Mouse (Mus musculus): ENCODE results near the gene Unc5cl. TPM values are rescaled to one million over a fixed set of nuclear protein-coding genes. Genes with fewer than 3 reads are reported as not detected.

The Unc5cl gene
- polyA plus RNA-seq, 1 experiment from 2014 or later, result 0.13 TPM

- Histone ChIP-seq H3K4me3 (ENCODE audit: low read depth, low read length) (no peak overlapping the region), H3K9ac (ENCODE audit: low read depth, low read length) (no peak overlapping the region), H3K9me3 (ENCODE audit: control insufficient read depth, low read length) (no peaks in the 10 kb centered on the region), H3K27ac (replicated peaks; ENCODE audit: low read depth, low read length) (no peak overlapping the region), H3K4me2 (ENCODE audit: low read depth, low read length) (no peak overlapping the region), H3K27me3 (replicated peaks; ENCODE audit: control insufficient read depth, insufficient read depth, low read length) (no peaks in the 10 kb centered on the region), H3K36me3 (ENCODE audit: control insufficient read depth, insufficient read depth, low read length) (peaks cover 19% of the 10 kb centered on the region; the same call in 1 of the 2 replicates), H3K4me1 (ENCODE audit: control insufficient read depth, insufficient read depth, low read length) (peaks cover 4% of the 10 kb centered on the region; the same call in 1 of the 2 replicates)
- WGBS, result 88% methylated on average over 14 of the region's 14 CpGs
- ATAC-seq (ENCODE audit: low read depth) (peak; percentile 74), DNase-seq (ENCODE audit: low spot score) (peak; percentile 83)
These were observed 38.1 kb upstream of the Unc5cl start for GRCm38 (mm10) chr17:48416425-48417195.

- no peaks in the 10 kb centered on the region for H3K27me3 ChIP-seq (replicated peaks; ENCODE audit: control insufficient read depth, insufficient read depth, low read length)
- H3K9ac ChIP-seq (ENCODE audit: low read depth, low read length), result no peak overlapping the region
- H3K4me2 ChIP-seq (ENCODE audit: low read depth, low read length), result no peak overlapping the region
- peaks cover 19% of the 10 kb centered on the region; the same call in 1 of the 2 replicates for H3K36me3 ChIP-seq (ENCODE audit: control insufficient read depth, insufficient read depth, low read length)
- no peak overlapping the region for H3K4me3 ChIP-seq (ENCODE audit: low read depth, low read length)
- ATAC-seq (ENCODE audit: low read depth), result no peak
- H3K9me3 ChIP-seq (ENCODE audit: control insufficient read depth, low read length), result no peaks in the 10 kb centered on the region
- WGBS, result 90% methylated on average over 6 of the region's 6 CpGs
- DNase-seq (ENCODE audit: low spot score), result no peak
- H3K27ac ChIP-seq (replicated peaks; ENCODE audit: low read depth, low read length), result no peak overlapping the region
- no peaks in the 10 kb centered on the region for H3K4me1 ChIP-seq (ENCODE audit: control insufficient read depth, insufficient read depth, low read length)
These were observed 37.2 kb upstream of the Unc5cl start for GRCm38 (mm10) chr17:48417521-48417920.

GRCm38 (mm10) chr17:48418174-48418573 is 36.5 kb upstream of the Unc5cl start:
- ATAC-seq (ENCODE audit: low read depth) (no peak), DNase-seq (ENCODE audit: low spot score) (no peak)
- H3K4me1 ChIP-seq (ENCODE audit: control insufficient read depth, insufficient read depth, low read length), result no peaks in the 10 kb centered on the region
- no peak overlapping the region for H3K9ac ChIP-seq (ENCODE audit: low read depth, low read length)
- no peaks in the 10 kb centered on the region for H3K9me3 ChIP-seq (ENCODE audit: control insufficient read depth, low read length)
- no peak overlapping the region for H3K4me3 ChIP-seq (ENCODE audit: low read depth, low read length)
- H3K27ac ChIP-seq (replicated peaks; ENCODE audit: low read depth, low read length), result no peak overlapping the region
- no peak overlapping the region for H3K4me2 ChIP-seq (ENCODE audit: low read depth, low read length)
- WGBS, result 72% methylated on average over 7 of the region's 7 CpGs
- peaks cover 19% of the 10 kb centered on the region; the same call in 1 of the 2 replicates for H3K36me3 ChIP-seq (ENCODE audit: control insufficient read depth, insufficient read depth, low read length)
- no peaks in the 10 kb centered on the region for H3K27me3 ChIP-seq (replicated peaks; ENCODE audit: control insufficient read depth, insufficient read depth, low read length)

- Histone ChIP-seq H3K9ac (ENCODE audit: low read depth, low read length) (no peak overlapping the region), H3K4me2 (ENCODE audit: low read depth, low read length) (no peak overlapping the region), H3K4me1 (ENCODE audit: control insufficient read depth, insufficient read depth, low read length) (no peaks in the 10 kb centered on the region), H3K27ac (replicated peaks; ENCODE audit: low read depth, low read length) (no peak overlapping the region), H3K36me3 (ENCODE audit: control insufficient read depth, insufficient read depth, low read length) (peaks cover 17% of the 10 kb centered on the region; the same call in 1 of the 2 replicates), H3K9me3 (ENCODE audit: control insufficient read depth, low read length) (no peaks in the 10 kb centered on the region), H3K4me3 (ENCODE audit: low read depth, low read length) (no peak overlapping the region), H3K27me3 (replicated peaks; ENCODE audit: control insufficient read depth, insufficient read depth, low read length) (no peaks in the 10 kb centered on the region)
- ATAC-seq (ENCODE audit: low read depth) (no peak), DNase-seq (ENCODE audit: low spot score) (no peak)
- 75% methylated on average over 1 of the region's 1 CpGs for WGBS
These were observed 35.9 kb upstream of the Unc5cl start for GRCm38 (mm10) chr17:48418781-48419180.

GRCm38 (mm10) chr17:48419571-48419970 is 35.1 kb upstream of the Unc5cl start:
- peaks cover 16% of the 10 kb centered on the region; the same call in 1 of the 2 replicates for H3K36me3 ChIP-seq (ENCODE audit: control insufficient read depth, insufficient read depth, low read length)
- no peak for ATAC-seq (ENCODE audit: low read depth)
- 69% methylated on average over 2 of the region's 2 CpGs for WGBS

GRCm38 (mm10) chr17:48424237-48424636 is 30.5 kb upstream of the Unc5cl start:
- peaks cover 16% of the 10 kb centered on the region for H3K4me1 ChIP-seq (ENCODE audit: control insufficient read depth, insufficient read depth, low read length)
- H3K27me3 ChIP-seq (replicated peaks; ENCODE audit: control insufficient read depth, insufficient read depth, low read length), result no peaks in the 10 kb centered on the region
- WGBS, result 78% methylated on average over 9 of the region's 9 CpGs
- no peak overlapping the region for H3K27ac ChIP-seq (replicated peaks; ENCODE audit: low read depth, low read length)
- no peak overlapping the region for H3K4me3 ChIP-seq (ENCODE audit: low read depth, low read length)
- ATAC-seq (ENCODE audit: low read depth) (no peak), DNase-seq (ENCODE audit: low spot score) (no peak)
- no peaks in the 10 kb centered on the region for H3K9me3 ChIP-seq (ENCODE audit: control insufficient read depth, low read length)
- H3K4me2 ChIP-seq (ENCODE audit: low read depth, low read length), result no peak overlapping the region
- no peak overlapping the region for H3K9ac ChIP-seq (ENCODE audit: low read depth, low read length)
- no peaks in the 10 kb centered on the region for H3K36me3 ChIP-seq (ENCODE audit: control insufficient read depth, insufficient read depth, low read length)

More at GRCm38 (mm10) chr17:48419571-48419970, 35.1 kb upstream of the Unc5cl start:
- Histone ChIP-seq H3K27ac (replicated peaks; ENCODE audit: low read depth, low read length) (no peak overlapping the region), H3K4me2 (ENCODE audit: low read depth, low read length) (no peak overlapping the region), H3K27me3 (replicated peaks; ENCODE audit: control insufficient read depth, insufficient read depth, low read length) (no peaks in the 10 kb centered on the region), H3K4me3 (ENCODE audit: low read depth, low read length) (no peak overlapping the region), H3K9me3 (ENCODE audit: control insufficient read depth, low read length) (no peaks in the 10 kb centered on the region), H3K9ac (ENCODE audit: low read depth, low read length) (no peak overlapping the region), H3K4me1 (ENCODE audit: control insufficient read depth, insufficient read depth, low read length) (no peaks in the 10 kb centered on the region)
- no peak for DNase-seq (ENCODE audit: low spot score)

- WGBS, result 32% methylated on average over 9 of the region's 9 CpGs
- H3K4me1 ChIP-seq (ENCODE audit: control insufficient read depth, insufficient read depth, low read length), result peaks cover 19% of the 10 kb centered on the region
- no peaks in the 10 kb centered on the region for H3K27me3 ChIP-seq (replicated peaks; ENCODE audit: control insufficient read depth, insufficient read depth, low read length)
- H3K27ac ChIP-seq (replicated peaks; ENCODE audit: low read depth, low read length), result no peak overlapping the region
- H3K4me3 ChIP-seq (ENCODE audit: low read depth, low read length), result no peak overlapping the region
- no peak overlapping the region for H3K4me2 ChIP-seq (ENCODE audit: low read depth, low read length)
- H3K36me3 ChIP-seq (ENCODE audit: control insufficient read depth, insufficient read depth, low read length), result no peaks in the 10 kb centered on the region
- DNase-seq (ENCODE audit: low spot score) (peak; percentile 51), ATAC-seq (ENCODE audit: low read depth) (no peak; the same call in 1 of the 2 replicates)
- H3K9me3 ChIP-seq (ENCODE audit: control insufficient read depth, low read length), result no peaks in the 10 kb centered on the region
- no peak overlapping the region for H3K9ac ChIP-seq (ENCODE audit: low read depth, low read length)
These were observed 28.7 kb upstream of the Unc5cl start for GRCm38 (mm10) chr17:48425823-48426612.

- Histone ChIP-seq H3K36me3 (ENCODE audit: control insufficient read depth, insufficient read depth, low read length) (no peaks in the 10 kb centered on the region), H3K4me1 (ENCODE audit: control insufficient read depth, insufficient read depth, low read length) (peaks cover 19% of the 10 kb centered on the region), H3K4me3 (ENCODE audit: low read depth, low read length) (no peak overlapping the region), H3K27ac (replicated peaks; ENCODE audit: low read depth, low read length) (no peak overlapping the region), H3K9me3 (ENCODE audit: control insufficient read depth, low read length) (no peaks in the 10 kb centered on the region), H3K4me2 (ENCODE audit: low read depth, low read length) (no peak overlapping the region), H3K9ac (ENCODE audit: low read depth, low read length) (peak overlapping the region; percentile 19; the same call in 1 of the 2 replicates), H3K27me3 (replicated peaks; ENCODE audit: control insufficient read depth, insufficient read depth, low read length) (no peaks in the 10 kb centered on the region)
- ATAC-seq (ENCODE audit: low read depth), result no peak
- no peak for DNase-seq (ENCODE audit: low spot score)
- WGBS, result 48% methylated on average over 13 of the region's 13 CpGs
These were observed 27.5 kb upstream of the Unc5cl start for GRCm38 (mm10) chr17:48426991-48427750.

Measured in embryonic facial prominence, embryonic 14.5 days (tissue).